Mouse (Mus musculus) cerebellum, adult (tissue): ENCODE data around the gene Ldlrap1.
"Not testable (repeated sequence)": the region's sequence is repeated elsewhere in the genome, so short reads cannot be mapped to it uniquely, and the experiment has no call there.

ENCODE experiments used
- ATAC-seq: cut with Nextera tagmentation; 2 replicates; pipeline ENCODE4 v1.9.2; 2017; ENCODE audit warnings: mild to moderate bottlenecking, moderate library complexity, mixed read lengths; ENCODE audit not compliant: insufficient number of reproducible peaks, low FRiP score, low TSS enrichment

Gene Ldlrap1

DNA sequence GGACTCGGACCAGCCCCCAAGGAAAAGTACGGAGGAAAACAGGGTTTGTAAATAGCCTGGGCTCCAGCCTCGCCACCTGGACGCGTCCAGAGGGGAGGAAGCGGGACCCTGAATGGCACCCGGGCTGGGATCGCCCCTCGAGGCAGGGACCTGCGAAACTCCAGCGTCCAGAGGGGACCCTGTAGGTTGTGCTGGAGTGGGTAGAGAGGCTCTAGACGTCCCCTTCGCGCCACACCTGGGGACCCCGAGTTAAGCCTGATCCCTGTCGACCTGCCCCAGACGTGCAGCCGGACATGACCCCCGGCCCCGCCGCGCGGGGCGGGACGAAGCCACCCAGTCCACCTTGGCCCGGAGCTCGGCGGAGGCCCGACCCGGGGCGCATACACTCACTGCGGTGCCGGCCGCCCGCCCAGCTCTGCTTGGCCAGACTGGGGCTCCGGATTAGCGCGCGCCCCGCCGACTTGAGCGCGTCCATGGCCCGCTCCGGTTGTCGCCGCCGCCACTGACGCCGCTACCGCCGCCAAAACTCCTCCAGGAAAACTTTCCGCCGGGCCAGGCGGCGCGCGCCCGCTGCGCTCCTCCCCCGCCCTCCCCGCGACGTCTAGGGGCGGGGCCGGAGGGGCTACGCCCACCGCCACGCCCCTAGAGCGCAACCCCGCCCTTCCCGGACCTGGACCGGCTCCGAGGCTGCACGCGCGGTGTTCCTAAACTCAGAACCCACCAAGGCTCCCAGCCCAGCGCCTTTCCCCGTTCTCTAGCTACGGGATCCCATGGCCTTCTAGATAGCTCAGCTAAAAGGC, at the start of gene Ldlrap1:
Gene Ldlrap1, minus strand, starts transcription at position 599 of the 800 bp plus-strand sequence.
- no peak for ATAC-seq

DNA sequence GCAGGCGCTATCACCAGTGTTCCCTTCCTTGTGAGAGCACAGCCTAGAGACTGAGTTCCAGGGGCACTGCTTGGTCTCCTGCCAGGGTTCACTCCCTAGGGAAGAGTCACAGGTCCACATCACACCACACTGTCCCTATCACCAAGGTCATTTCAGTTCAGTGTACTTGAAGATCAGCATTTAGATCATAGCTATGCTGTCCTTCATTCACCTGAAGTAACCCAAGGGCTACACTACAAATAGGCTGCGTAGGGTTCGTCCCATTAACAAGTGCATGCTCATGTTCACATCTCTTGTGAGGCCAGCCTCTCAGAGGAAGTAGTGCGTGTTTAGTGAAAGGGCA, 46.4 kb upstream of the Ldlrap1 start:
- ATAC-seq = no peak

DNA sequence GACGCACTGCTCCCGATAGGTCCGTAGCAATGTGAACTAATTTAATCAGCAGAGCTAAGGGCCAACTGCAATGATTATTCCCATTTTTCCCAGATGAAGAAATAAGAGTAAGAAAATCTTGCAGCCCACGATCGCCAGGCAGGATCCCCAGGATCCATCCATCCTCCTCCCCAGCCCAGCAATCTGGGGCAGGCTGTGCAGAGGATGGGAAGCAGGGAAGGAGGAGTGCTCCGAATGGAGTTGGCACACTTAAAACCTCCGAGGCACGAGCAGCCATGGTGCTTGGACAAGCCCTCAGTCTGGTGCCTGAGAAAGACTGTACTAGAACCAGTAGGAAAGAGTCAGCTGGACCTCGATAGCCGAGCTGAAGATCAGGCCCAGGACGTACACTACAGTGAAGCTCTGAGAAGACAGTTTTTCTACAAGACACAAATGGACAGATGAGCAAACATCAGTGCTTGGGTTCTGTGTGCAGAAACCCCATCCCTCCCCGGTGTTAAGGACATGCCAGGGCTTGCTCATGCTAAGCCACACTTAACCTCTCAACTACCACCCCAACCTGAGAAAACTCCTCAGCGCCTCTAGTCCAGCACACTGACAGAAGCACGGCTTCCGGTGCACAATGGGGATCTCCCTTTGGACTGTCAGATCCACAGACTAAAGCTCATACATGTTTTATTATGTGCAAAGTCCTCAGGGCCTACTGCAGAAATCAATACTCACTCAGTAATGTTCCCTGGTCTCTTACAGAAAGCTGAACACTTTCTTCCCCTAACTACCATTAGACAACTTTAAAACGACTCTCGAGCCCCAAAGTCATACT, 45.8 kb upstream of the Ldlrap1 start:
- ATAC-seq = no peak

DNA sequence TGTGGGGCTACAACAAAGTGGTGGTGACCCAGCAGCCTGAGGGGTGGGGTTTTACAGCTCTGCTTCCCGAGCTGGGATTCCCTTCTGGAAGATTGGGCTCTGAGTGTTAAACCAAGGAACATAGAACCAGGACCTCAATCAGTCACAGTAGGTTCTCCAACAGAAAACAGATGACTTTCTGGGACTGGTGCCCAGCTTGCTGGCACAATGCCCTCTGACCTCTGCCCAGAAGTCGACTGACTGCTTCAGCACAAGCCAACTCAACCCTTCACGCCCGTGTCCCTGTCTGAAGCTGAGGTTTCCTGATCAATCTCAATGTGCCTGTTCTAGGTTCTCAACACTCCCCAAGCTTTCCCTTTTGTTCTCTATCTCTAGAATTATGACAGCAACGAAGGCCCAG, 36.9 kb upstream of the Ldlrap1 start:
- no peak for ATAC-seq

DNA sequence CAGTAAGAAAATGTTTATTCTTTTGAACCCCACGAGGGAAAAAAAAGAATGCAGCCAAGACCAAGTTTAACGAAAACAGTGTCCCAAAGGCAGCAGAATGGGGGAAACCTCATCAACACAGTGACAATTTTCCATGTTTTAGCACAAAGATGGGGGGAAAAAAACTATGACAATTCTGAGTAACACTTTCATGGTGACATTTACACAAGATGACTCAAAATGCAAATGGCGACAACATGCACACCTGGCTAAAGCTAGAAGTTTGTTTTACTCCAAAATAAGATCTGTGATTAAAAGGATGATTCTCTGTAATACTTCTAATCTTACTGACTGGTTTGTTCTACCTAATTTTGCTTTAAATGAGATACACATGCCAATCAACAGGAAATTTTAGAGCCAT, 34.9 kb upstream of the Ldlrap1 start:
- ATAC-seq = no peak

DNA sequence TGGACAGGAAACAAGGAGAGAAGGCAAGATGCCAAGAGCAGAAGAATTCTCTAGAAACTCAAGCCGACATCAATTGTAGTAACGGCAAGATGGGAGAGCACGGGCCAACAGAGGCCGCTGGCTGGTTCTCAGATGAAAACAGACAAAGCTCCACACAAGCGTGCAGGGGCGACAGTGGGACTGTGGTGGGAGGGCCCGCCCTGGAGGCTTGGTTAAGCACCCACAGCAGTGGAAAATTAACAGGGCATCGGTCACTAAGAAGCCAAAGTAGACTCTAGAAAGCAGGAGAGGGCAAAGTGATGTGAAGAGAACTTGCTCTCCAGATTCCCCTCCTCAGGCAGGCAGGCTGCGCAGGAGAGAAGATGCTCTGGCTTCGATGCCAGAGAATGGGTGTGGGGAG, 34.3 kb upstream of the Ldlrap1 start:
- no peak for ATAC-seq

DNA sequence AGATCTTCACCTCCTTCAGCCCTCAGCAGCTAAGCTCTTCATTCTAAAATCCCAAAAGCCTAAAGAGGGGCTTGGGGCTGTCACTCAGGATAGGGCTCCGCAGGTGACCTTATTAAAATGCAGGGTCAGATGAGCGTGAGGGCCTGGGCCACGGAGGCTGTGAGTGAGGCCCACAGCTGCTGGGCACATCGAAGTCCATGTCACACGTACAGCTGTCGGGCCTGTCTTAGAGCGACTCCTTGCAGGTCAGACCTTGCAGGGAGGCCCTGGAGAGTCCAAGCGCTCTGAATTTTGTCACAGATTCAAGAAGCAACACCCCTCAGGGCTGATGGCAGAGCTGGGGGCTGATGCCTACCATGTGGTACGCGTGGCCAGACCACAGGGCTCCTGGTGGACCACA, 32.9 kb upstream of the Ldlrap1 start:
- ATAC-seq = no peak

DNA sequence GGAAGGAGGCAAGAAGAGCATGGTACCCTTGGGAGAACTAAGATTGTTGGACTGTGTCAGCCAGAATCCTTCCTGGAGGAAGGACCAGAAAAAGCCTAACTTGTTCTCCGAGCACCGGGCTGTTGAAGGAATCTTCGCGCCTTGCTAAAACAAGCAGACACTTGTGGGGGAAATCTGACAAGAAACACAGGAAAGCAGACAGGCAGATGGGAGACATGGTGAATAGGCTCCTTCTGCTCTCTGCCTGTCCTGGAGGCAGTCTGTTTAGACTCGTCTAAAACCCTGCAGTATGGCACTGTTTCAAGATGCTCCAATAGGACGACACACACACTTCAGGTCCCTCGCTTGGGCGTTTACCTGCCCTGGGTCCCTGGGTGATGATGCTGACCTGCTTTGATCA, 32.3 kb upstream of the Ldlrap1 start:
- ATAC-seq = no peak

DNA sequence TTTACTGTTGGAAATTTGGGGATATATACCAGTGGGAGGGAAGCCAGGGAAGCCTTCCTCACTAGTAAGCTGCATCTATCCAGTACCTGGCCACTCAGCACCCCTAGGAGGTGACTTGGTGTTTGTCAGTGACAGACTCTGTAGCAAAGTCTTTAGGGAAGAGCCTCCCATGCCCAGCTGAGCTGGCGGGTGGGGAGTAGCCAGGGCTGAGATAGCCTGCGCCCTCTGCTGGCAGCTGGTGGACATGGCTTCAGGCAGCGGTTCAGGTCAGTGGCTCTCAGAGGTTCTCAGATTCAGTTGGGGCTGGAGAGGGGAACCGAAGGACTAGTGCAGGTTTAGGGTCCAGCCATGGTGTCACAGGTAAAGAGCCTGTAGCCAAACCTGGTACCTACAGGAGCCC, 31.4 kb upstream of the Ldlrap1 start:
- ATAC-seq = peak; percentile 72

DNA sequence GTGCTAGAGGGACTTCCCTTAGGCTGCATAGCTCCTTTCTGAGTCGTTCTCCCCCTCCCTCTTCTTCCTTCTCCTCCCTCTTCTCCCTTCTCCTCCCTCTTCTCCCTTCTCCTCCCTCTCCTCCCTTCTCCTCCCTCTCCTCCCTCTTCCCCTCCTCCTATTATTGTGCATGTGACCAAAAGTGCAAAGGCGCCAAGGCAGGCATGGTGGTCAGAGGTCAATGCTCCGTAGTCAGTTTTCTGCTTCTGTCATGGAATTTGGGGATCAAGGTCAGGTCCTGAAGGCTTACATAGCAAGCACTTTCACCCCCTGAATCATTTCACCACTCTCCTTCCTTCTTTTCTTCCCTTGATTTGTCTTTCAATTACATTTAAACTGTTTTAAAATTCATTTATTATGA, 31.0 kb upstream of the Ldlrap1 start:
- ATAC-seq = no peak

DNA sequence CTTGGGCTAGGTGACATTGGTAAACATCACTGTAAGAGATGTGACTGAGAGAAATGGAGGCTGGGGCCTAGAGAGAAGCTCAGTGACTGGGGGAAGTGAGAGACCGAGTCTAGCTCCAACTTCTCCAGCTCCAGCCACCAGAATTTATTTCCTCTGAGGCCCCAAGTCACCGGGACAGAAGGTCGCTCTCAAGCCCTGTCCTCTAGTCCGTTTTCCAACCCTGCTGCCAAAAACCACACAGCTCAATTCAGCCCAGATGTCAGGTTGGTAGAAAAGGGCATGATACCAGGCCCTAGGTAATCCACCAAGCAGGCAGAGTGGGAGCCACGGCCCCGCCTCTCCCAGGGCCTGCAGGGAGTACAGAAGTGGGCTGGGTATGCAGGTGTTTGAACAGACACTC, 29.8 kb upstream of the Ldlrap1 start:
- no peak for ATAC-seq

DNA sequence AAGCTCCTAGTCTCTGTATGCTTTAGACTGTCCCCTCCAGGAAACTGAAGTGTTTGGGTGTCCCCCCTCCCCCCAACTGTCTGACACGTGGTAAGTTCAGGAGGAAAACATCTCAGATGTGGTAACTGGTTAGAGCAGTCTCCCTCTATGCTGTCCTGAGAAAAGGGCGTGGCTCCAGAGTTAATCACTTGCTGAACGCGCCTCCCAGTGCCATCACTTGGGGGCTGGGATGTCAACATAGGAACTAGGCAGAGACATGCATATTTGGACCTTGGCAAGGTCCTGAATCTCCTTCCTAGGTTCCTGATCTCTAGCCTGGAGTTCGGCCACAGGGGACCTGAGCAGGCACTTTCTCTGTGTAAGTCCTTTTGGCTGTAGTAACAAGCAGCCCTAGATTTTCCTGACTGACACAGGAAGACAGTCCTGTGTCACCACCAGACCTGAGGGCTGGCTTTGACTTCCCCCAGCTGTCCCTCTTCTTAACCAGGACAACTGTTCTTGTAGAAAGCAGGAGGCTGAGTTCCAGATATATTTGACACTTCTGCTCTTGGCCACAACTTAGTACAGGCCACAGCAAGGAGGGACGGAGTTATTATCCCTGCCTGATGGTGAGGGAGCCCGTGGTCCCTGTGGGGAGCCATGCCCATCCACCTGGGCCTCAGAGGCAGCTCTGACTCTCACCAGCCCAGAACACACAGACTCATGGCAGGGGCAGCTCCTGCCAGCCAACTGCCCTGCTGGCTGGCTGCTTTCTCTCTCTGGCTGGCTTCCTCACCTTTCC, 28.9 kb upstream of the Ldlrap1 start:
- peak; percentile 39 for ATAC-seq

DNA sequence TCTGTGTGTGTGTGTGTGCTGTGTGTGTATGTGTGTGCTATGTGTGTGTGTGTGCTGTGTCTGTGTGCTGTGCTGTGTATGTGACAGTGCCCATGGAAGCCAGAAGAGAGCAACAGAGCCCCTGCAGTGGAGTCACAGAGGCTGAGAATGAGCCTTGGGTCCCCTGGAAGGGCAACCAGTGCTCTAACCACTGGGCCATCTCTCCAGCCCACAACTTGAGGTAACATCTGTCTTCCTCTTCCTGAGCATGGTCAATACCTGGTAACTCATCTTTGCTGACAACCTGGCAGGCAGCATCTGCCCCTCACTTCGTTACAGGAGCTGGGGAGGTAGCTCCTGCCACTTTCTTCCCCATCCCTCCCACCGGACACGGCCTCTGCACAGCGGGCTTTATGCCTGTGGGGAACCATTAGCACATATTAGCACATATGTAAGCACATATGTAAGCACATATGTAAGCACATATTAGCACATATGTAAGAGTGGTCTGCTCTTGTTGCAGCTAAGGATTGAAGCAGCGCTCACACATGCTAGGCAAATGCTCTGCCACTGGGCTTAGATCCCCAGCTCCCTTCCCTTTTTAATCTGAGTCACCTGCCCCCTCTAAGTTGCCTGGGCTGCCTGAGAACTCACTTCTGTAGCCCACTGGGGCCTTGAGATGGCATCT, 28.1 kb upstream of the Ldlrap1 start:
- ATAC-seq = no peak

DNA sequence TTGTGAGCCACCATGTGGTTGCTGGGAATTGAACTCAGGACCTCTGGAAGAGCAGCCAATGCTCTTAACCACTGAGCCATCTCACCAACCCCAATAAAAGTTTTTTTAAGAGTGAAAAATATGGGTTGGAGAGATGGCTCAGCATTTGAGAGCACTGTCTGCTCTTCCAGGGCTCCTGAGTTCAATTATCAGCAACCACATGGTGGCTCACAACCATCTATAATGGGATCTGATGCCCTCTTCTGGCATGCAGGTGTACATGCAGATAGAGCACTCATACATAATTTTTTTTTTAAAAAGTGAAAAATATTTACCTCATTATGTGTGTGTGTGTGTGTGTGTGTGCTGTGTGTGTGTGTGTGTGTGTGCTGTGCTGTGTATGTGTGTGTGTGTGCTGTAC, 27.1 kb upstream of the Ldlrap1 start:
- not testable (repeated sequence) for ATAC-seq

DNA sequence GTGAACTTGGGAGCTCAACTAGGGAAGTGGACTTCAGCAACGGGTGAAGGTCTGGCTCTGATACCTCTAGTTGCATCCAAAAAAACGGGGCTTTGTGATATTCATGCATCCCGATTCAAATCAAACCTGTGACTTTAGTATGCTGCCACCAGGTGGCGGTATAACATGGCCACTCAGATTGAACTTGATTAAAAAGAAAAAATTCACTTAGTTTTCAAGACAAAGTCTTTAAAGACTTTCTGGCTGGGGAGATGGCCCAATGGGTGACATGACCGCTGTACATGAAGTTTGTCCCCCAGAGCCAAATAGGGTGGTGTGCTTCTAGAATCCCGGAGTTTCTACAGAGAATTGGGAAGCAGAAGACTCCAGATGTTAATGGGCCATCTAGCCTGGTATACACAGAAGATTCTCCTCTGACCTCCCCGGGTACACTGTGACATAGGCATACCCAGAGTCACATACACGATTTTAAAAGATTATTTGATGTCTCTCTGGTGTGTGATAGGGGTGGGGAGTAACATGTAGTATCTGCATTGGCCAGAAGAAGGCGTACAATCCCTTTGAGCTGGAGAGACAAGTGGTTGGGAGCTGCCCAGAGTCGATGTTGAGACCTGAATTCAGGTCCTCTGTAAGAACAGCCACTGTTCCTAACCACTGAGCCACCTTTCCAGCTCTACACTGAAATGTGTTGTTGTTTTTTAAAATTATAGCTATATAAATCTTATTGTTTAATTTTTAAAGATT, 25.6 kb upstream of the Ldlrap1 start:
- ATAC-seq = no peak

DNA sequence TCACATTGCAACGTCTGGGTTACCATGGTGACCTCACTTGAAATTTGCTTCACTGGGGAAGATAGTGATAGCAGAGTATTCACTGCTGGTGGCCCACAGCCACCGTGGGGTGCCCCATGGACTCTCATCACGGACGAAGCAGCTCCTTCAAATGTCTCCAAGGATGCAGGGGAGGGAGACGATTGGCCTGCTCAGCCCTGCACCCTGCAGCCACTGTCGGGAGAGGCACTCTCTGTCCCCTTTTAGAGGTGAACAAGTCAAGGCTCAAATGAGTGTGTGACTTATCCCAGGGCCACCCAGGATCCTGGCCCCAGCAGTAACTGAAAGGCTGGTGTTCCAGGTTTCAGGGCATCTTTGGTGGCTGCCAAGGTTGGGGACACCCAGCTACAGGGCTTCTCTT, 23.9 kb upstream of the Ldlrap1 start:
- ATAC-seq = no peak

DNA sequence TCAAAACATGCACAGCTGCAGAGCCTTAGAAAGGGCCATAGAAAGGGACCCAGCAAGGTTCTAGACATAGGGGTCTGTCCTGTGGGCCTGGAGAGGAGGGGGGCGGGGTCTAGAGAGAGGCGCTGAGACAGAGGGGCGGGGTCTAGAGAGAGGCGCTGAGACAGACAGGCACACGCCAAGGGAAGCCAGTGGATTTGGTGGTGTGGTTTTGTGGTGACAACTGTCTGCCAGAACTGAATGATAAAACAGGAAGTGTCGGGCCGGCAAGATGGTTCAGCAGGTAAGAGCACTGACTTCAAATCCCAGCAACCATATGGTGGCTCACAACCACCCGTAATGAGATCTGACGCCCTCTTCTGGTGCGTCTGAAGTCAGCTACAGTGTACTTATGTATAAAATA, 19.1 kb upstream of the Ldlrap1 start:
- ATAC-seq = no peak

DNA sequence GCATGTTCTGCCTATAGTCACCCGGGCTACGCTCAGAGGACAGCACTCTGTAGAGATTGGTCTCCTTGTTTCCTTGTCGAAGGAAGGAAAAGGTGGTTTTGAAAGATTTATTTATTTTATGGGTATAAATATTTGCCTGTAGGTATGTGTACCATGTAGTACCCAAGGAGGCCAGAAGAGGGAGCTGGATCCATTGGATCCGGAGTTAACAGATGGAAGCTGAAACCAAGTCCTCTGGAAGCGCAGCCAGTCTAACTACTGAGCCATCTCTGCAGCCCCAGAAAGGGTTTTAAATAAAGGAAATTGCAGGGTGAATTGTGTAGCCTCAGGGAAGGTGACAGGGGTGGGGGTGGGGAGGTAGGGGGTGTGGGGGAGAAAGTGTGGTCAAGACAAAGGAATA, 16.9 kb upstream of the Ldlrap1 start:
- no peak for ATAC-seq

DNA sequence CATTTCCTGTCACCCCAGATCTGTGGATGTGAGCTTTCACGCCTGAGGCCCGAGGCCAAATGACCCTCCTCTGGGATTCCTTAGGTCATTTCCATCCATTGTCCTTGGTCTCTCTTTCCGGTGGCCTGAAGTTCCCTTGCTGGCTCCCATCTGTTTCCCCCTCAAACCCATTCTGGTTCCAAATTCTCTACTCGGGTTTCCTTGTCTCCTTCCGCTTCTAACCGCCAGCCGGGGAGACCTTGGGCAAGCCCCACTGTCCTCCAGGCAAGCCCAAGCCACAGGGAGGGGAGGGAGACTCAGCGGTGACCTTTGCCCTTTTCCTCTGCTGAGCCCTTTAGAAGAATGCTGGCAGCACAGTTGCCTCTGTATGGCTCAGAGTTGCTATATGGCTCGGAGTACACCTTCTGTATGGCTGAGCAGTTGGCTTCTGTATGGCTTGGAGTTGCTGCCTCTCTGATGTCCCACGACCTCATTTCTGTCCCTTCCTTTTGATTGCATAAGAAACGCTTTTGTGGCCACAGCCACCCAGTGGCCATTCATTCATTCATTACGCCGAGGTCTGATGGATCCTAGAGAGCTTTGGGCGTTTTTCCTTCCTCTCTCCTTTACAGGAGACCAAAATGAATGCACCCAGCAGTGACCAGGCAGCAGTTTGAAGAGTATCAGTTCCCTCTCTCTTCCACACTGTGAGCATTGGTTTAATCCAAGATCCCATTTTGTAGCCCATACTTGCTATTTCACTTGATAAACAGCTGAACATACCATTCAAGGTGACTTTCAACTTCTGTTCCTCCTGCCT, 11.5 kb upstream of the Ldlrap1 start:
- ATAC-seq = no peak
